Mouse (Mus musculus): ENCODE measurements around the gene Samm50. TPM values are rescaled to one million over a fixed set of nuclear protein-coding genes. Genes with fewer than 3 reads are reported as not detected.

Gene Samm50
- polyA plus RNA-seq, 1 experiment from 2014 or later = 137 TPM

- 82% methylated on average over 11 of the region's 11 CpGs for WGBS
- Histone ChIP-seq H3K9me3 (ENCODE audit: control insufficient read depth, low read length) (no peaks in the 10 kb centered on the region), H3K4me2 (no peak overlapping the region), H3K27ac (ENCODE audit: low read depth, low read length) (no peak overlapping the region), H3K27me3 (replicated peaks; ENCODE audit: control insufficient read depth, insufficient read depth, low read length) (no peaks in the 10 kb centered on the region), H3K36me3 (ENCODE audit: control insufficient read depth, insufficient read depth, low read length) (no peaks in the 10 kb centered on the region), H3K4me3 (ENCODE audit: low read depth, low read length) (no peak overlapping the region), H3K4me1 (replicated peaks; ENCODE audit: control insufficient read depth, insufficient read depth, low read length) (peaks cover 13% of the 10 kb centered on the region), H3K9ac (ENCODE audit: low read depth, low read length) (no peak overlapping the region)
- no peak for ATAC-seq (replicated peaks; ENCODE audit: low FRiP score)
- no peak for DNase-seq (ENCODE audit: low spot score)
Observed at GRCm38 (mm10) chr15:84265141-84265540, 73.1 kb downstream of the Samm50 start.

GRCm38 (mm10) chr15:84266290-84266689 is 74.2 kb downstream of the Samm50 start:
- H3K9ac ChIP-seq (ENCODE audit: low read depth, low read length) = no peak overlapping the region
- no peak for ATAC-seq (replicated peaks; ENCODE audit: low FRiP score)
- peaks cover 12% of the 10 kb centered on the region; the same call in 1 of the 2 replicates for H3K4me1 ChIP-seq (replicated peaks; ENCODE audit: control insufficient read depth, insufficient read depth, low read length)
- H3K36me3 ChIP-seq (ENCODE audit: control insufficient read depth, insufficient read depth, low read length) = no peaks in the 10 kb centered on the region
- no peaks in the 10 kb centered on the region for H3K9me3 ChIP-seq (ENCODE audit: control insufficient read depth, low read length)
- H3K27me3 ChIP-seq (replicated peaks; ENCODE audit: control insufficient read depth, insufficient read depth, low read length) = no peaks in the 10 kb centered on the region
- H3K4me3 ChIP-seq (ENCODE audit: low read depth, low read length) = no peak overlapping the region
- no peak overlapping the region for H3K4me2 ChIP-seq
- DNase-seq (ENCODE audit: low spot score) = no peak
- 74% methylated on average over 4 of the region's 4 CpGs for WGBS
- H3K27ac ChIP-seq (ENCODE audit: low read depth, low read length) = no peak overlapping the region

Small RNA genes lying within 50 kb of the gene (microRNA-seq; reads per million reads assigned to microRNA genes)
- gene Mir6392 (ENCODE audit: borderline number of aligned reads) = not detected

Other genes with a start within 250 kb of the Samm50 start
- gene Efcab6, start 126.9 kb upstream of the Samm50 start, polyA plus RNA-seq (2014; fragmentation: Nextera tagmentation; extraction: Ambion mirVana) = not detected in 2 replicates
- gene Sult4a1, start 86.5 kb upstream of the Samm50 start, polyA plus RNA-seq (2014; fragmentation: Nextera tagmentation; extraction: Ambion mirVana) = 0.81 and 0.88 TPM in 2 replicates
- not detected in 2 replicates for gene Pnpla5, start 69.1 kb upstream of the Samm50 start, polyA plus RNA-seq (2014; fragmentation: Nextera tagmentation; extraction: Ambion mirVana)
- gene Pnpla3, start 24.4 kb upstream of the Samm50 start, polyA plus RNA-seq (2014; fragmentation: Nextera tagmentation; extraction: Ambion mirVana) = 1.4 and 2.3 TPM in 2 replicates
- 13.9 and 15.4 TPM in 2 replicates for gene Parvb, start 39.8 kb downstream of the Samm50 start, polyA plus RNA-seq (2014; fragmentation: Nextera tagmentation; extraction: Ambion mirVana)
- 5.9 and 6.0 TPM in 2 replicates for gene Parvg, start 131.8 kb downstream of the Samm50 start, polyA plus RNA-seq (2014; fragmentation: Nextera tagmentation; extraction: Ambion mirVana)

All from liver, embryonic 11.5 days (tissue).